Mouse (Mus musculus) lung, embryonic 14.5 days (tissue): ENCODE data around the gene Ankrd9. TPM values are rescaled to one million over a fixed set of nuclear protein-coding genes. Genes with fewer than 3 reads are reported as not detected.

Source experiments
- ATAC-seq: fragments of 200-750 bp; cut with Nextera tagmentation; 2 replicates; pipeline ENCODE4 v1.8.0; 2017; ENCODE audit warnings: mild to moderate bottlenecking, moderate TSS enrichment, moderate library complexity; ENCODE audit not compliant: insufficient read depth
- DNase-seq: peaks from one replicate; pipeline ENCODE4 v3.0.0-alpha.2; 2015
- H3K27ac ChIP-seq: fragments of 300-500 bp; sonication (generic); 2 replicates; pipeline ENCODE4 v1.5.1; 2014; ENCODE audit warnings: low read depth, mild to moderate bottlenecking, moderate library complexity
- H3K27me3 ChIP-seq: fragments of 300-500 bp; sonication (generic); 2 replicates; pipeline ENCODE4 v1.6.1; 2014; ENCODE audit warnings: low read length, control low read depth; ENCODE audit not compliant: insufficient read depth
- H3K36me3 ChIP-seq: fragments of 300-500 bp; sonication (generic); 2 replicates; pipeline ENCODE4 v1.6.1; 2014; ENCODE audit warnings: control low read depth; ENCODE audit not compliant: insufficient read depth
- H3K4me1 ChIP-seq: fragments of 300-500 bp; sonication (generic); 2 replicates; pipeline ENCODE4 v1.6.1; 2014; ENCODE audit warnings: antibody characterized with exemption, control low read depth; ENCODE audit not compliant: insufficient read depth
- H3K4me2 ChIP-seq: fragments of 300-500 bp; sonication (generic); 2 replicates; pipeline ENCODE4 v1.6.1; 2014; ENCODE audit warnings: mild to moderate bottlenecking
- H3K4me3 ChIP-seq: fragments of 300-500 bp; sonication (generic); 2 replicates; pipeline ENCODE4 v1.5.1; 2014; ENCODE audit warnings: low read depth, low read length
- H3K9ac ChIP-seq: fragments of 300-500 bp; sonication (generic); 2 replicates; pipeline ENCODE4 v1.6.1; 2014
- H3K9me3 ChIP-seq: fragments of 300-500 bp; sonication (generic); 2 replicates; pipeline ENCODE4 v1.6.1; 2016; ENCODE audit warnings: low read depth, low read length, control low read depth
- CTCF ChIP-seq: IDR thresholded peaks from 2 replicates; pipeline ENCODE4 v1.5.1; 2016; ENCODE audit warnings: antibody characterized with exemption, low read depth
- WGBS: fragments of 180-500 bp; shearing (Covaris S2); extraction: QIAGEN DNeasy Blood & Tissue Kit; methylation state at CpG from one replicate; pipeline ENCODE4 v1.1.7; 2014; 5-methylcytosine and 5-hydroxymethylcytosine counted together
- polyA plus RNA-seq: library from polyadenylated mRNA; unstranded; fragments of >200 nt; fragmentation: Nextera tagmentation; extraction: Ambion mirVana; gene quantifications from 2 replicates; pipeline ENCODE4 v1.2.1, GENCODE M21; 2014

Gene Ankrd9
- polyA plus RNA-seq, 1 experiment from 2014 or later: 14.2 TPM

DNA sequence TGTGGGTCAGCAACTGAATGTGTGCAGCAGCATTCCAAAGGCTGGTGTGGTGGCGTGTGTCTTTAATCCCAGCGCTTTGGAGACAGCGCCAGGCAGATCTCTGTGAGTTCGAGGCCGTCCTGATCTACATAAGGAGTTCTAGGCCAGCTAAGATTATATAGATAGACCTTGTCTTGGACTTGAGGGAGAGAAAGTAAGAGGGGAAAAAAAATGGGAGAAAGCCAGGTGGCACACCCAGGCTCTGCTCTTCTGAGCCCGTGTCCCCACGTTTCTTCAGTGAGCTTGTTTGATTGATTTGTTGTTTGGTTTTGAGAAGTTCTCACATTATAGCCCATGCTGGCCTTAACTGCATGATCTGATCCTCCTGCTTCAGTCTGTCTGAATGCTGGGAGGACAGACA, 11.7 kb upstream of the Ankrd9 start:
- no peak for TF ChIP-seq CTCF
- Histone ChIP-seq H3K9me3 (no peaks in the 10 kb centered on the region), H3K4me3 (no peak overlapping the region), H3K27ac (no peak overlapping the region), H3K36me3 (no peaks in the 10 kb centered on the region), H3K4me1 (no peaks in the 10 kb centered on the region), H3K9ac (no peak overlapping the region), H3K4me2 (no peak overlapping the region), H3K27me3 (no peaks in the 10 kb centered on the region)
- ATAC-seq (no peak), DNase-seq (no peak)
- WGBS: 82% methylated on average over 7 of the region's 7 CpGs

DNA sequence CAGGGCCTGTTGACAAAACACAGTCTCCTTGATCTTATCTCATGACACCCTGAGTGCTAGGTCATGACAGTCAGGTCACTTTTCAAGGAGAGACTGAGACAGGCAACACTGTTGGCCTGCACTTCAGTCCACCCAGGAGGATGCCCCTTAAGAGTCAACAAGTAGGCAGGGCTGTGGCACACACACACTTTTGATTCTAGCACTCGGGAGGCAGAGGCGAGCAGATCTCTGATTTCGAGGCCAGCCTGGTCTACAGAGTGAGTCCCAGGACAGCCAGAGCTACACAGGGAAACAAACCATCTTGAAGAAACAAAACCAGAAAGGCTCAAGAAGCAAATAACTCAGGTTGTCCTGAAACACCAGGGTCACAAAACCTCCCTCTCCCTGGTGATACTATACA, 10.6 kb upstream of the Ankrd9 start:
- Histone ChIP-seq H3K27me3 (no peaks in the 10 kb centered on the region), H3K36me3 (no peaks in the 10 kb centered on the region), H3K9ac (no peak overlapping the region), H3K4me1 (peaks cover 6% of the 10 kb centered on the region; the same call in 1 of the 2 replicates), H3K9me3 (no peaks in the 10 kb centered on the region), H3K27ac (no peak overlapping the region), H3K4me2 (no peak overlapping the region), H3K4me3 (no peak overlapping the region)
- no peak for ATAC-seq
- TF ChIP-seq CTCF: no peak
- 81% methylated on average over 3 of the region's 3 CpGs for WGBS
- no peak for DNase-seq

DNA sequence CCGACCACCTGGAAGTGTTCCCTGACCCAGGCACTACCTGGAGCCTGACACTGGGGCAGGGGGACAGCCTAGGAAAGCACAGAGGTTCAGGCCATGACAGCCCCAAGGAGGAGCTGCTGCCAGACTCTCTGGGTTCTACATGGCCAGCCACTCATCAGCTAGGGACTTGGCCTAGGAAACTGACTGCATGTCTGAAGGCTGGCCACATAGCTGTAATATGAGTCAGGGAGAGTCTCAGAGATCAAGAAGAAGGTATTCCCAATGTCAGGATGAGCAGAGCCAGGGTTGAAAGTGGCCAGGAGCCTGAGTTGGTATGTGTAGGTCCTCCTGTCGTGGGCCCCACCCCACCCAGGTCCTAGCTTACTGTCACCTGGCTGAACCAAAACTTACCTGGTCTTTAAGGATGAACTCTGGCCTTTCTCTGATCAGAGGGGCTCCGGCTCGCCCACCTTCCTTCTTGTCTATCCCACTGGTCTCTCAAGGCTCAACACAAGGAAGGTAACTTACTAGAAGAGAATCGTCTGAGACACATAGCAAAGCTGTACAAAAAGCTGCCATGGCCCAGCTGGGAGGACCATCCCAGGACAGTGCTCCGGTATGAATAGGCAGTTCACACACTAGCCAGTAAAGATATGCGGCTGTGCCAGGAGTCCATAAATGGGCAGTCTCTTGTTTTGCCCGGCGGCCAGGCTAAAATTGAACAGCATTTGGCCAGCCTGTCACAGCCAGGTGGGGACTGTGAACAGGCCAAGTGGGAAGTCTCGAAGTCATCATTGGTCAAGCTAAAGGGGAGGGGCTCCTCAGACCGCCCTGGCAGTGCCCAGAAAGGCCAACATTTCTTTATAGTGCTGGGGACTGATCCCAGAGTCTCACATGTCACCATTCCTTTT, 7.9 kb upstream of the Ankrd9 start:
- Histone ChIP-seq H3K9ac (no peak overlapping the region), H3K4me1 (peaks cover 11% of the 10 kb centered on the region), H3K4me2 (no peak overlapping the region), H3K36me3 (no peaks in the 10 kb centered on the region), H3K27ac (no peak overlapping the region), H3K4me3 (no peak overlapping the region), H3K27me3 (no peaks in the 10 kb centered on the region), H3K9me3 (no peaks in the 10 kb centered on the region)
- WGBS: 83% methylated on average over 11 of the region's 11 CpGs
- no peak for DNase-seq
- ATAC-seq: no peak
- no peak for TF ChIP-seq CTCF

DNA sequence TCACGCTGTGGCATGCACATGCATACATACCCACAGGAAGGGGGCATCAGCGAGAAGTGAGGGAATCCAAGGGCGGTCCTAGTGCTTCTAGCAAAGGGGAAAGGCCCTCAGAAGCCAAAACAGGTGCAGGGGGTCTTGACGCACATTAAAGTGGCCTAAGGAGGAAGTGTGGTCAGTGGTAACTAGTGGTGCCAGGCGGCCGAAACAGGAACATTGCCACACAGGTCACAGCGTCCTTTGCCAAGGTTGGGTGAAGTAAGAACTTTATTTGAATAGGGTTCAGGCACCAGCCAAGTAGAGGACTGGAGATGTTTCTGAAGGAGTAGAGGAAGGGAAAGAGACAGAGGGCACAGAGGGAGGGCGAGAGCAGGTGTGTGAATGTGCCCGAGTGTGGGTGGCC, 6.3 kb upstream of the Ankrd9 start:
- Histone ChIP-seq H3K4me3 (no peak overlapping the region), H3K4me2 (no peak overlapping the region), H3K4me1 (peaks cover 11% of the 10 kb centered on the region), H3K27ac (no peak overlapping the region), H3K9ac (no peak overlapping the region), H3K9me3 (no peaks in the 10 kb centered on the region), H3K27me3 (no peaks in the 10 kb centered on the region), H3K36me3 (no peaks in the 10 kb centered on the region)
- 73% methylated on average over 9 of the region's 9 CpGs for WGBS
- no peak for ATAC-seq
- no peak for DNase-seq
- TF ChIP-seq CTCF: no peak

DNA sequence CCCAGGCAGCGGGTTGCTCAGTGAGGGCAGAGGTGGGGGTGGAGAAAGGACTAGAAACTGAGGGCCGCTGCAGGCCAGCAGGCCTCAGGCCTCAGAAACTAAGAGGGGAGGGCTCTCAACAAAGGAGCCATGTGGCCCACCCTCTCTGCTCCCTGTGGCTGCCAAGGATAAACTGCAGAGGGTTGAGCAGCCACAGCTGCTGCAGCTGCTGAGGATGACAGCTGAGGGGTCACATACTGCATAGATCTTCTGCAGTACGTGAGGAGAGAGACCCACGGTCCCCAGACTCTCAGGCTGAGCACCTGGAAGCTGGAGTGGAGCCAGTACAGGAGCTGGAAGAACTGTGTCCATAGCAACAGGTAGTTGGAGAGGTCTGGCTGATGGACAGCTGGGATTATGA, 5.8 kb upstream of the Ankrd9 start:
- H3K27ac ChIP-seq: peak overlapping the region; percentile 36; the same call in 1 of the 2 replicates

DNA sequence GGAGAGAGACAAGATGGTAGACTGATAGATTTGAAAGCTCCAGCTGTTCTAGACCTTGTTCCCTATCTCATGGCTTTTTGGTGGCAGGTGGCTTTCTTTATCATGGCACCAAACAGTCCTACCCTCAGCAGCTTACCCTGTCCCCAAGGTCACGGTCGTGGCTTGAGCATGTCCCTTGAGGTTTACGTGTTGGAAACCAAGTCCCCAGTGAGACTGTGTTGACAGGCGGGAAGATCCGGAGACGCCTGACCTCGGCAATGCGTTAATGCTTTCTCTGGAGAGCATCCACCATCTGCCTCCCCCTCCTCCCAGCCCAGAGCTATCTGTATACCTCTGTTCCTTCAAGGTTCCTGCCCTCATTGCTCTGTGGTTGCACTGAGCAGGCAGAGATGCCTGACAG, 4.9 kb upstream of the Ankrd9 start:
- no peaks in the 10 kb centered on the region for H3K36me3 ChIP-seq
- no peak overlapping the region for H3K4me2 ChIP-seq
- no peak overlapping the region for H3K27ac ChIP-seq
- no peak for TF ChIP-seq CTCF
- no peaks in the 10 kb centered on the region for H3K27me3 ChIP-seq
- no peak overlapping the region for H3K4me3 ChIP-seq
- H3K4me1 ChIP-seq: peaks cover 11% of the 10 kb centered on the region
- ATAC-seq: no peak
- no peak for DNase-seq
- no peak overlapping the region for H3K9ac ChIP-seq
- WGBS: 72% methylated on average over 8 of the region's 8 CpGs
- H3K9me3 ChIP-seq: no peaks in the 10 kb centered on the region

More for the DNA sequence above, 5.8 kb upstream of the Ankrd9 start:
- DNase-seq (peak; percentile 79), ATAC-seq (peak; percentile 90)
- Histone ChIP-seq H3K9ac (no peak overlapping the region), H3K4me3 (no peak overlapping the region), H3K4me2 (no peak overlapping the region), H3K9me3 (no peaks in the 10 kb centered on the region), H3K4me1 (peaks cover 11% of the 10 kb centered on the region), H3K36me3 (no peaks in the 10 kb centered on the region), H3K27me3 (no peaks in the 10 kb centered on the region)
- 23% methylated on average over 4 of the region's 4 CpGs for WGBS
- TF ChIP-seq CTCF: no peak

DNA sequence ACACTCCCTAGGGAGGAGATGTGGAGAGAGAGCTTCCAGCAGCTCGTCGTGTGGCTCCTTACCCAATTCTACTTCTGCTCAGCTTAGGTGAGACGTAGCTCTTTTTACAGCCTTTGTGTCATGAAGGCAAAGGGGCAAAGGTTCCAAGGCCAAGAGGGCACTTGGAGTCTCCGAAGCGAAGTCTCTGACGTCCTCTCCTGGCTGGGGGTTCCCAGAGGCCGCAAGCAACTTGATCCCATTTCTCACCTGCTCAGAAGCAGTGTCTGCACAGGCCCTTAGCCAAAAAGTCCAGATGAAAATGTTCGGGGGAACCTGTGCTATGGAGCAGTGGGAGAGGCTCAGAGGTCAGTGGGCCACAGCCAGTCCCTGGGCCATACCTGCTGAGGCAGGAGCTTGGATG, 4.2 kb upstream of the Ankrd9 start:
- Histone ChIP-seq H3K36me3 (no peaks in the 10 kb centered on the region), H3K4me2 (no peak overlapping the region), H3K27me3 (no peaks in the 10 kb centered on the region), H3K9ac (no peak overlapping the region), H3K4me1 (peaks cover 11% of the 10 kb centered on the region), H3K4me3 (no peak overlapping the region), H3K9me3 (no peaks in the 10 kb centered on the region), H3K27ac (no peak overlapping the region)
- WGBS: 73% methylated on average over 8 of the region's 8 CpGs
- ATAC-seq (no peak), DNase-seq (no peak)
- no peak for TF ChIP-seq CTCF
